Mouse (Mus musculus) testis, adult 2 months (tissue): ENCODE results near the gene Dazap1. TPM values are rescaled to one million over a fixed set of nuclear protein-coding genes. Genes with fewer than 3 reads are reported as not detected.

Experiments used
- H3K27ac ChIP-seq: fragments of 200-500 bp; 2 replicates; pipeline ENCODE4 v1.5.1; 2012; ENCODE audit warnings: low read depth, low read length; ENCODE audit not compliant: control insufficient read depth, insufficient read depth
- H3K27me3 ChIP-seq: fragments of 200-500 bp; 2 replicates; pipeline ENCODE4 v1.6.1; 2012; ENCODE audit warnings: mild to moderate bottlenecking, low read length, moderate library complexity; ENCODE audit not compliant: control insufficient read depth, insufficient read depth
- H3K36me3 ChIP-seq: fragments of 200-500 bp; 2 replicates; pipeline ENCODE4 v1.6.1; 2012; ENCODE audit warnings: mild to moderate bottlenecking, low read length; ENCODE audit not compliant: control insufficient read depth, insufficient read depth
- H3K4me1 ChIP-seq: fragments of 200-500 bp; 2 replicates; pipeline ENCODE4 v1.6.1; 2012; ENCODE audit warnings: low read length; ENCODE audit not compliant: control insufficient read depth, insufficient read depth
- H3K4me3 ChIP-seq: fragments of 200-500 bp; 2 replicates; pipeline ENCODE4 v1.5.1; 2012; ENCODE audit warnings: low read depth, mild to moderate bottlenecking, low read length, moderate library complexity, mixed read lengths; ENCODE audit not compliant: control insufficient read depth
- CTCF ChIP-seq: fragments of 200-500 bp; IDR thresholded peaks from 2 replicates; pipeline ENCODE4 v1.5.1; 2012; ENCODE audit warnings: low read depth, mild to moderate bottlenecking, inconsistent platforms, low read length, moderate library complexity; ENCODE audit not compliant: control insufficient read depth, insufficient read depth, insufficient replicate concordance
- POLR2A ChIP-seq: fragments of 200-500 bp; IDR thresholded peaks from 2 replicates; pipeline ENCODE4 v1.6.1; 2012; ENCODE audit warnings: low read depth, mild to moderate bottlenecking, inconsistent platforms, low read length, moderate library complexity; ENCODE audit not compliant: control insufficient read depth
- polyA plus RNA-seq: library from polyadenylated mRNA; depleted of rRNA; stranded (reverse); fragments of >200 nt; gene quantifications from 2 replicates; pipeline ENCODE4 v1.2.3, GENCODE M21; 2012

Gene Dazap1
- polyA plus RNA-seq, 1 experiment: 97.5 TPM

- peak overlapping the region; percentile 98 for H3K27ac ChIP-seq
- TF ChIP-seq CTCF: no peak
- no peak for TF ChIP-seq POLR2A
- peaks cover 22% of the 10 kb centered on the region for H3K4me1 ChIP-seq
- H3K36me3 ChIP-seq: peaks cover 6% of the 10 kb centered on the region
- H3K4me3 ChIP-seq: peak overlapping the region; percentile 98
- H3K27me3 ChIP-seq: no peaks in the 10 kb centered on the region
Measured at GRCm38 (mm10) chr10:80227166-80227539, 34.1 kb upstream of the Dazap1 start.

GRCm38 (mm10) chr10:80227877-80228775 lies 33.2 kb upstream of the Dazap1 start:
- Histone ChIP-seq H3K36me3 (peaks cover 6% of the 10 kb centered on the region), H3K4me3 (peak overlapping the region; percentile 98), H3K4me1 (peaks cover 22% of the 10 kb centered on the region), H3K27ac (peak overlapping the region; percentile 98; the same call in 1 of the 2 replicates), H3K27me3 (no peaks in the 10 kb centered on the region)
- TF ChIP-seq POLR2A: no peak; the same call in 1 of the 2 replicates
- TF ChIP-seq CTCF: no peak

GRCm38 (mm10) chr10:80236145-80236825 lies 25.0 kb upstream of the Dazap1 start:
- TF ChIP-seq POLR2A (no peak), CTCF (no peak)
- H3K4me1 ChIP-seq: no peaks in the 10 kb centered on the region; the same call in 1 of the 2 replicates
- no peaks in the 10 kb centered on the region for H3K27me3 ChIP-seq
- peaks cover 5% of the 10 kb centered on the region for H3K36me3 ChIP-seq
- H3K4me3 ChIP-seq: no peak overlapping the region
- H3K27ac ChIP-seq: no peak overlapping the region

- Histone ChIP-seq H3K4me3 (no peak overlapping the region), H3K36me3 (peaks cover 3% of the 10 kb centered on the region), H3K27me3 (no peaks in the 10 kb centered on the region), H3K4me1 (no peaks in the 10 kb centered on the region; the same call in 1 of the 2 replicates), H3K27ac (no peak overlapping the region)
- TF ChIP-seq CTCF (no peak), POLR2A (no peak)
Measured at GRCm38 (mm10) chr10:80237020-80237419, 24.3 kb upstream of the Dazap1 start.

- Histone ChIP-seq H3K4me1 (no peaks in the 10 kb centered on the region; the same call in 1 of the 2 replicates), H3K27ac (no peak overlapping the region)
Measured at GRCm38 (mm10) chr10:80238306-80238705, 23.0 kb upstream of the Dazap1 start.

GRCm38 (mm10) chr10:80239791-80240190 lies 21.5 kb upstream of the Dazap1 start:
- no peak overlapping the region for H3K27ac ChIP-seq
- H3K4me3 ChIP-seq: no peak overlapping the region
- peaks cover 2% of the 10 kb centered on the region for H3K36me3 ChIP-seq
- no peaks in the 10 kb centered on the region for H3K27me3 ChIP-seq
- TF ChIP-seq CTCF (no peak), POLR2A (no peak)
- no peaks in the 10 kb centered on the region for H3K4me1 ChIP-seq

More at GRCm38 (mm10) chr10:80238306-80238705, 23.0 kb upstream of the Dazap1 start:
- H3K27me3 ChIP-seq: no peaks in the 10 kb centered on the region
- TF ChIP-seq POLR2A (no peak), CTCF (no peak)
- H3K4me3 ChIP-seq: no peak overlapping the region
- peaks cover 3% of the 10 kb centered on the region for H3K36me3 ChIP-seq

GRCm38 (mm10) chr10:80242088-80242487 lies 19.2 kb upstream of the Dazap1 start:
- Histone ChIP-seq H3K4me1 (no peaks in the 10 kb centered on the region), H3K4me3 (no peak overlapping the region), H3K27me3 (no peaks in the 10 kb centered on the region), H3K36me3 (peaks cover 2% of the 10 kb centered on the region; the same call in 1 of the 2 replicates), H3K27ac (no peak overlapping the region)
- TF ChIP-seq CTCF: no peak
- TF ChIP-seq POLR2A: no peak
